Mouse (Mus musculus) stomach, postnatal 0 days (tissue): Measurements from ENCODE around the gene Phf13. TPM values are rescaled to one million over a fixed set of nuclear protein-coding genes. Genes with fewer than 3 reads are reported as not detected.

Source experiments
- ATAC-seq: fragments of 200-750 bp; cut with Nextera tagmentation; 2 replicates; pipeline ENCODE4 v1.8.0; 2017; ENCODE audit not compliant: low FRiP score, low TSS enrichment
- DNase-seq: peaks from one replicate; pipeline ENCODE4 v3.0.0-alpha.2; 2016; ENCODE audit warnings: low spot score
- H3K27ac ChIP-seq: fragments of 300-500 bp; sonication (generic); replicated peaks from 2 replicates; pipeline ENCODE4 v1.5.1; 2014; ENCODE audit warnings: mild to moderate bottlenecking, control low read depth
- H3K27me3 ChIP-seq: fragments of 300-500 bp; sonication (generic); 2 replicates; pipeline ENCODE4 v1.6.1; 2014; ENCODE audit warnings: low read length; ENCODE audit not compliant: control insufficient read depth, insufficient read depth
- H3K36me3 ChIP-seq: fragments of 300-500 bp; sonication (generic); 2 replicates; pipeline ENCODE4 v1.6.1; 2014; ENCODE audit warnings: low read length, mixed read lengths; ENCODE audit not compliant: control insufficient read depth, insufficient read depth
- H3K4me1 ChIP-seq: fragments of 300-500 bp; sonication (generic); replicated peaks from 2 replicates; pipeline ENCODE4 v1.6.1; 2014; ENCODE audit warnings: antibody characterized with exemption; ENCODE audit not compliant: control insufficient read depth, insufficient read depth
- H3K4me2 ChIP-seq: fragments of 300-500 bp; sonication (generic); replicated peaks from 2 replicates; pipeline ENCODE4 v1.6.1; 2014; ENCODE audit warnings: low read depth, mild to moderate bottlenecking, control low read depth, moderate library complexity
- H3K4me3 ChIP-seq: fragments of 300-500 bp; sonication (generic); 2 replicates; pipeline ENCODE4 v1.5.1; 2014; ENCODE audit warnings: low read depth, low read length, control low read depth
- H3K9ac ChIP-seq: fragments of 300-500 bp; sonication (generic); 2 replicates; pipeline ENCODE4 v1.6.1; 2014; ENCODE audit warnings: mild to moderate bottlenecking, low read length, control low read depth, mixed read lengths
- H3K9me3 ChIP-seq: fragments of 300-500 bp; sonication (generic); 2 replicates; pipeline ENCODE4 v1.6.1; 2016; ENCODE audit warnings: low read length; ENCODE audit not compliant: control insufficient read depth
- CTCF ChIP-seq: IDR thresholded peaks from 2 replicates; pipeline ENCODE4 v1.5.1; 2016; ENCODE audit warnings: antibody characterized with exemption, low read depth, mild to moderate bottlenecking, moderate library complexity
- EP300 ChIP-seq: optimal IDR thresholded peaks from 2 replicates; pipeline ENCODE3; 2016; ENCODE audit warnings: antibody characterized with exemption
- WGBS: fragments of 180-500 bp; shearing (Covaris S2); extraction: QIAGEN DNeasy Blood & Tissue Kit; methylation state at CpG from one replicate; pipeline ENCODE4 v1.1.7; 2014; 5-methylcytosine and 5-hydroxymethylcytosine counted together
- polyA plus RNA-seq: library from polyadenylated mRNA; unstranded; fragments of >200 nt; fragmentation: Nextera tagmentation; extraction: Ambion mirVana; gene quantifications from 2 replicates; pipeline ENCODE4 v1.2.1, GENCODE M21; 2015

Gene Phf13
- polyA plus RNA-seq, 1 experiment from 2014 or later, result 12.7 TPM

DNA sequence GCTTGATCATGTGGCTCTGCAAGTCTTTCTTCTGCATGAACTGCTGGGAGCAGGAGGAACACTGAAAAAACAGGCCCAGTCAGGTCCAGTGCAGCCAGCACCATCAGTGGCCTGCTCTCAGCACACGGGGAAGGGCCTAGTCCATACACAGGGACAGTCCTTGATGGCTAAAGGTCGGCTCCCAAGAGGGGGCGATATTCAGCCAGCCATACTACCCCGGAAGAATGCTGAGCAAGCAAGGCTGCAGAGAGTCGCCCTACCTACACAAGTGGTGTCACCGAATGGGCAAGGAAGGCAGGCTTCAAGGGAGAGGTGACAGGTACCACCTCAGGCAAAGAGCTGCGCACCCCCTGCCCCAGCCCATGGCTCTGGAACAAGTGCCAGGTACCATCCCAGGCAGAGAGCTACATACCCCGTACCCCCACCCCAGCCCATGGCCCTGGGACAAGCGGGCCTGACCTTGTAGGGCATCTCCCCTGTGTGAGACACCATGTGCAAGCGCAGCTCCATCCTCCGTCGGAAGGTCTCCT, 25.6 kb upstream of the Phf13 start:
- H3K36me3 ChIP-seq, result peaks cover 19% of the 10 kb centered on the region
- no peak; the same call in 1 of the 2 replicates for ATAC-seq
- peaks cover 9% of the 10 kb centered on the region for H3K4me1 ChIP-seq
- H3K9ac ChIP-seq, result 0 out of 2 replicates have a peak overlapping the region, but pooled peaks have one; percentile 13
- H3K9me3 ChIP-seq, result no peaks in the 10 kb centered on the region
- H3K4me3 ChIP-seq, result no peak overlapping the region
- no peak for DNase-seq
- H3K27ac ChIP-seq, result no peak overlapping the region
- H3K4me2 ChIP-seq, result no peak overlapping the region
- TF ChIP-seq CTCF, result peak; percentile 22; the same call in 1 of the 2 replicates
- no peak for TF ChIP-seq EP300
- no peaks in the 10 kb centered on the region for H3K27me3 ChIP-seq
- WGBS, result 74% methylated on average over 12 of the region's 12 CpGs

DNA sequence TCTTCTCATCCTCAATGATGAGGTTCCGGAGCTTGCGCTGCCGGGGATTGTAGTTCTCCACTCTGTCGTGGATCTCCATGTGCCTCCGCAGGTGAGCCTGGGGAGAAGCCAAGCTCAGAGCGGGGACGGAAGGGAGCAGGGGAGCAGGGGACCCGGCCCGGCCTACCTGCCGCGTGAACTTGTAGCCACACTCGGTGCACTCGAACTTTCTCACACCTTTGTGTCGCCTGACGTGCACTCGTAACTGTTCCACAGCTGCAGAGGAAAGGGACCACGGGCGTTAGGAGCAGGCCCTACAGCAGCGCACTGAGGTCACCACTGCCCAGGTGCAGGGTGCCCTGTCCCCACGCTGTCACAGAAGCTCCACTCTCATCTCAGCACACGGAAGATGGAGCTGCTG, 24.0 kb upstream of the Phf13 start:
- no peak for ATAC-seq
- WGBS, result 86% methylated on average over 20 of the region's 21 CpGs
- Histone ChIP-seq H3K4me2 (no peak overlapping the region), H3K27me3 (no peaks in the 10 kb centered on the region), H3K9ac (no peak overlapping the region), H3K4me1 (no peaks in the 10 kb centered on the region; the same call in 1 of the 2 replicates), H3K36me3 (peaks cover 19% of the 10 kb centered on the region), H3K9me3 (no peaks in the 10 kb centered on the region), H3K4me3 (no peak overlapping the region), H3K27ac (peak overlapping the region; percentile 35)
- DNase-seq, result no peak
- TF ChIP-seq CTCF (no peak), EP300 (no peak)

DNA sequence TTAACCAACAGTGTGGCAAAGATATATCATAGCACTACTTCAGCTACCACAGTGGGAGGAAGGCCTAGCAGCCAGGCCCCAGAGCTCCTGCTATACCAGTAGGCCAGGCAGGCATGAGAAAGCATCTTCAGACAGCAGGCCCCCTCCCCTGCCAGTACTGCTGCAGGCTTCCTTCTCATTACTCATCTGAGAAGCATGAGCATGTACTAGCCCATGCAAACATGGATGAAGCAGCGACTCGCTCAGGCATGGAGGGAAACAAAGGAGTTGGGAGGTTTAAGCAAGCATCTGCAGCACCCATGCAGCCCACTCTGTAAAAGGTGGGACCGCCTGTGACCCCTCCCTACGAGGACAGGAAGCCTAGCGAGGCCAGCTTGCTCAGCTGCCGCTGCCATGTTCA, 23.0 kb upstream of the Phf13 start:
- no peaks in the 10 kb centered on the region for H3K27me3 ChIP-seq
- no peak for TF ChIP-seq EP300
- no peak for TF ChIP-seq CTCF
- DNase-seq (no peak), ATAC-seq (no peak)
- no peak overlapping the region for H3K4me2 ChIP-seq
- H3K9ac ChIP-seq, result peak overlapping the region; percentile 18; the same call in 1 of the 2 replicates
- peaks cover 21% of the 10 kb centered on the region for H3K36me3 ChIP-seq
- H3K4me1 ChIP-seq, result no peaks in the 10 kb centered on the region; the same call in 1 of the 2 replicates
- 65% methylated on average over 6 of the region's 6 CpGs for WGBS
- H3K9me3 ChIP-seq, result no peaks in the 10 kb centered on the region
- H3K27ac ChIP-seq, result 0 out of 2 replicates have a peak overlapping the region, but pooled peaks have one; percentile 4
- no peak overlapping the region for H3K4me3 ChIP-seq

DNA sequence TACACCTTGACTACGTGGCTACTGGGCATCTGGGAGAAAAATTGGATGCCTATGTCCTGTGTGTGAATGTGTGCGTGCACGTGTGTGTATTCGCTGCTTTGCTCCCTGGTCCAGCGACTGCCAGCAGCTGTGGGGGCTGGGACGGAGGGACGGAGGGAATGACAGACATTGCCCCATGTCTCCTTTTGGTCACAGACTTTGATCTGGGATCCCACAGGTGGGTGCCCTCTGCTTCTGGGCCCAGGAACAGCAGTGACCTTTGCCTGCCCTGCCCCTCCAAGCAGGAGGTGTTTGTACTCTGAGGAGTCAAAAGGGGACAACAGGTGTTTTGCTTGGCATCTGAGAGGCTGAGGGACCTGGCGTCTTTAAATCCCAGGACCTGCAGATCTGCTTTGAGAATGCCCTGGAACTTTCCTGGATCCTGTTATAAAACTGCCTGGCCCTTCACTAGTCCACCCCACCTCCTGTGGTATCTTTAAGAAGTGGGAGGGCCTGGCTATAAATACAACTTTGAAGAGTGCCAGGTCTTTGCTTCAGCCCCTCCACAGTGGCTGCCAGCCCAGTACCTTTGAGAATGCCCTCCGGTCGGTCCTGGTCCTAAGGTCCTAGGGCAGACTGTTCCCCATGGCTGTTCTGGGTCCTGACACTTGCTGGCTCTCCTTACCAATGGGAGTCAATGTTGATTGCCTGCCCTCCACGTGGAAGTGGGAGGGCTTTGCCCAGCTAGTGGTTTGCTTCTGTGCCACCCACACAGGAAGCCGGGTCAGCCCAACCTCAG, 17.2 kb upstream of the Phf13 start:
- Histone ChIP-seq H3K9ac (0 out of 2 replicates have a peak overlapping the region, but pooled peaks have one; percentile 13), H3K36me3 (peaks cover 6% of the 10 kb centered on the region), H3K27me3 (no peaks in the 10 kb centered on the region), H3K9me3 (no peaks in the 10 kb centered on the region), H3K27ac (no peak overlapping the region), H3K4me2 (no peak overlapping the region), H3K4me1 (0 out of 2 replicates have a peak, but pooled peaks cover 4% of the 10 kb centered on the region), H3K4me3 (no peak overlapping the region)
- 80% methylated on average over 12 of the region's 12 CpGs for WGBS
- TF ChIP-seq EP300, result no peak
- TF ChIP-seq CTCF, result no peak
- ATAC-seq (no peak), DNase-seq (no peak)

DNA sequence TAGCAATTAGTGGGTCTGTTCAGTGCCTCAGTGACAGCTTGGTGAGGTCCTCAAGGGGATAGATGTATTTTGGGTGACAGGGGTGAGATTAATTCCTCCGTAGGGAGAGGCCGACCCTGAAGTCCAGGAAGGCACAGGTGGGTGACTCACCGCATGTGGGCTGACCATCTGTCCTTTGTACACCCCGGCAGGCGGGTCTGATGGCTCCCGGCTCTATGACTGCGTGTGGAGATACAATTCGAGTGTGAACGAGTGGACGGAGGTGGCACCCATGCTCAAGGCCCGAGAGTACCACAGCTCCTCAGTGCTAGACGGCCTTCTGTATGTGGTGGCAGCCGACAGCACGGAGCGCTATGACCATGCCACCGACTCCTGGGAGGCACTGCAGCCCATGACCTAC, 16.1 kb upstream of the Phf13 start:
- Histone ChIP-seq H3K4me1 (0 out of 2 replicates have a peak, but pooled peaks cover 4% of the 10 kb centered on the region), H3K9ac (0 out of 2 replicates have a peak overlapping the region, but pooled peaks have one; percentile 18), H3K36me3 (peaks cover 5% of the 10 kb centered on the region), H3K4me3 (no peak overlapping the region), H3K27me3 (no peaks in the 10 kb centered on the region), H3K9me3 (no peaks in the 10 kb centered on the region), H3K27ac (no peak overlapping the region; the same call in 1 of the 2 replicates), H3K4me2 (peak overlapping the region; percentile 97)
- DNase-seq (peak; percentile 49), ATAC-seq (no peak)
- WGBS, result 79% methylated on average over 16 of the region's 16 CpGs
- TF ChIP-seq EP300, result no peak
- no peak for TF ChIP-seq CTCF
